Comparison of ENCODE assay signal across 16 mouse cellular contexts in genomic region chr8:85450335-85450734, GRCm38 (mm10).
"Had no signal": no experiment of that assay in that cellular context is flagged by ENCODE, and none has a peak within 500 bp of the region (broad histone marks: within the 10 kb centered on the region; RNA-seq: fewer than 3 reads in every experiment).

No protein-coding gene starts in this region.

- DNase-seq: kidney, adult 8-10 months; kidney, postnatal 25 days; layer of hippocampus, adult 9-11 months; layer of hippocampus, postnatal 36 days; lung, postnatal 14 days; midbrain, embryonic 14.5 days; right cerebral cortex, postnatal 4 days; spleen, adult 18-20 months; thymus, adult 2 months; thymus, postnatal 4 days had no signal

- H3K9ac ChIP-seq: limb, embryonic 15.5 days; liver, embryonic 12.5 days; lung, embryonic 15.5 days; neural tube, embryonic 12.5 days; stomach, embryonic 15.5 days had no signal

- H3K36me3 ChIP-seq: limb, embryonic 15.5 days; liver, embryonic 12.5 days; lung, embryonic 15.5 days; neural tube, embryonic 12.5 days; stomach, embryonic 15.5 days had no signal

- H3K27me3 ChIP-seq: limb, embryonic 15.5 days; lung, embryonic 15.5 days; neural tube, embryonic 12.5 days; stomach, embryonic 15.5 days had no signal

- H3K9me3 ChIP-seq: limb, embryonic 15.5 days; liver, embryonic 12.5 days; lung, embryonic 15.5 days; neural tube, embryonic 12.5 days; stomach, embryonic 15.5 days had no signal

- H3K4me1 ChIP-seq: stomach, embryonic 15.5 days had no signal

- ATAC-seq: liver, embryonic 12.5 days had no signal

- H3K4me2 ChIP-seq: limb, embryonic 15.5 days; liver, embryonic 12.5 days; lung, embryonic 15.5 days; neural tube, embryonic 12.5 days; stomach, embryonic 15.5 days had no signal

- H3K4me3 ChIP-seq: limb, embryonic 15.5 days; liver, embryonic 12.5 days; lung, embryonic 15.5 days; neural tube, embryonic 12.5 days; stomach, embryonic 15.5 days had no signal

- H3K27ac ChIP-seq: limb, embryonic 15.5 days; liver, embryonic 12.5 days; lung, embryonic 15.5 days; macrophage; neural tube, embryonic 12.5 days; stomach, embryonic 15.5 days had no signal
